Mouse (Mus musculus): ENCODE results near the gene Qrich2. TPM values are rescaled to one million over a fixed set of nuclear protein-coding genes. Genes with fewer than 3 reads are reported as not detected.

The Qrich2 gene
- total and polyA plus RNA-seq, 3 experiments: 0.29 to 0.38 (median 0.32) TPM

DNA sequence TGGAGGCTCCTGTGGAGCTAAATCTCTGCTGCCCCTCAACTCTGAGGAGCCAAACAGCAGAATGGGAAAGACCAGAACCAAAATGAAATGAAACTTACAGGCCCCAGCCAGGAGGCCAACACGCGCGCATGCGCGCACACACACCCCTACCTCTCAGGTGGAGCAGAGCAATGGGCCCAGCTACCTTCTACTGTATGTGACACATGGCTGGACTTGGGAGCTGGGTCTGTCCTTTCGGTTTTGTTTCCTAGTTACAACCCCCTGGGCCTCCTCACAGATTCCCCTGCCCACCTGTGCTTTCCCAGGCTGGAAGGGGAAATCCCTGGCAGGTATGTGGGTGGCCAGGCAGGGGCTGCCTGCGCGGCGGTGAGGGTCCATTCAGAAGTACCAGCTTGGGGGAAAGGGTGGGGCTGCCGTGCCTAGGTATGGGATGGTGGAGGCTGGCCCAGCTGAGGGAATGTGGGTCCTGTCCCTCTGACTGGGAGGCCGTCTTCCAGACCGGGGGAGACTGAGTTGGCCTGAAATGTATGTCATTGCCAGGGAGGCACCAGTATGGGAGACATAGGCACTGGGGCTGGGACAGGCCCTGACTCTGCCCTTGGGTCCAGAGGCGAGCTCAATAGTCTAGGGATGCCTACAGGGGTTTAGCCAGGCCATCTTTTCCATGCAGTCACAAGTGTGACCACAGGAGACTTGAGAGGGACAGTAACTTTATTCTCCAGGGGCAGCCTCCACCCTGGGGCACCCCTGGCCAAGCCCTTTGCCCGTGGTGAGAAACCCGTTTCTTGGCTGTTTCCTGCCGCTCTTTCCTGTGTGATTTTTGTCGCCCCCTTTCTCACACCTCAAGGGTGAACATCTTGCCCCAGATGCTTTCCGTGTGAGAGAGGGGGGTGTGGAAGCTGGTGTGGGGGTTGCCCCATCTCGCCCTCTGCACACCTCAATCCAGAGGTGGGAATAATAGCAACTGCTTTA lies 26.5 kb downstream of the Qrich2 start (continued):
- peak; percentile 95 for TF ChIP-seq POLR2AphosphoS2 (IDR thresholded peaks at IDR 0.05; ENCODE audit: low read depth, low read length)

DNA sequence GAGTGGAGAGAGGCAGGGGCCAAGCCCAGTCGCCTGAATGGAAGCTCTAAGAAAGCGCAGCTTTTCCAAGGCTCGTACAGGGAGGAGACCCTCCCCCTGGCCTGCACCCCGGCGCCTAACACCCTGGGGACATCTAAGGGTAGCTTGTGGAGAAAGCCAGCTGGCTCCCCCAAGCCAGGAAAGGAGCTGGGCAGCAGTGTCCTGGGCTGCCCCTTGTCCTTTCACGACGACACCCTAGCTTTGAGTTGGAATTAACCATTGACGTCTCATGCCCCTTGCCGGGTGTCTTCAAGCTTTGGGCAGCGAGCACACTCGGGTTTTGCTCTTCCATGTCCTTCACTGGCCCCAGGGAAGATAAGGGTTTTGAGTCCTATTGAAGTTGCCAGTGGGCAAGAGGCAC lies 28.5 kb downstream of the Qrich2 start:
- Histone ChIP-seq H3K4me1 (ENCODE audit: control insufficient read depth in 1 of 2, insufficient read depth in 2 of 2) (peaks cover 37 to 67% of the 10 kb centered on the region in 2 experiments), H3K4me2 (ENCODE audit: insufficient read depth, low read depth, poor library complexity, severe bottlenecking) (peak overlapping the region; percentile 78), H3K27ac (ENCODE audit: insufficient read depth, low read depth) (peak overlapping the region; percentile 79), H3K9ac (ENCODE audit: insufficient read depth, low read depth) (peak overlapping the region; percentile 95), H3K36me3 (replicated peaks in 1 of 2; ENCODE audit: control insufficient read depth in 1 of 2, insufficient read depth in 1 of 2, low read length in 1 of 2) (peaks cover 22 to 48% of the 10 kb centered on the region in 2 experiments), H3K79me2 (replicated peaks; ENCODE audit: control insufficient read depth, extremely low read depth, insufficient read depth, poor library complexity, severe bottlenecking) (peaks cover 37% of the 10 kb centered on the region), H3K4me3 (replicated peaks in 1 of 3; ENCODE audit: low read depth in 2 of 3, low read length in 2 of 3, poor library complexity in 1 of 3) (peak overlapping the region; percentile 67 to 83 (median 74)), H3K27me3 (replicated peaks) (no peaks in the 10 kb centered on the region), H3K9me3 (replicated peaks; ENCODE audit: low read length) (no peaks in the 10 kb centered on the region)
- in situ Hi-C loops (cut with MboI; ENCODE audit: low pct_ligation_motif_present, low pct_unique_long_range_greater_than_20kb, low sequenced_read_pairs): no loop called here
- dilution Hi-C loops (cut with MboI; ENCODE audit: extremely low pct_ligation_motif_present, extremely low pct_unique_long_range_greater_than_20kb, low sequenced_read_pairs): no loop called here
- DNase-seq (ENCODE audit: extremely low read depth): no peak
- TF ChIP-seq HCFC1 (IDR thresholded peaks at IDR 0.05; ENCODE audit: low read depth, low read length): no peak
- TF ChIP-seq ELF1 (IDR thresholded peaks at IDR 0.05; ENCODE audit: low read depth, low read length): no peak
- TF ChIP-seq RCOR1 (conservative IDR thresholded peaks at IDR 0.05; ENCODE audit: low read depth, low read length): peak; percentile 16; the same call in 1 of the 2 replicates

DNA sequence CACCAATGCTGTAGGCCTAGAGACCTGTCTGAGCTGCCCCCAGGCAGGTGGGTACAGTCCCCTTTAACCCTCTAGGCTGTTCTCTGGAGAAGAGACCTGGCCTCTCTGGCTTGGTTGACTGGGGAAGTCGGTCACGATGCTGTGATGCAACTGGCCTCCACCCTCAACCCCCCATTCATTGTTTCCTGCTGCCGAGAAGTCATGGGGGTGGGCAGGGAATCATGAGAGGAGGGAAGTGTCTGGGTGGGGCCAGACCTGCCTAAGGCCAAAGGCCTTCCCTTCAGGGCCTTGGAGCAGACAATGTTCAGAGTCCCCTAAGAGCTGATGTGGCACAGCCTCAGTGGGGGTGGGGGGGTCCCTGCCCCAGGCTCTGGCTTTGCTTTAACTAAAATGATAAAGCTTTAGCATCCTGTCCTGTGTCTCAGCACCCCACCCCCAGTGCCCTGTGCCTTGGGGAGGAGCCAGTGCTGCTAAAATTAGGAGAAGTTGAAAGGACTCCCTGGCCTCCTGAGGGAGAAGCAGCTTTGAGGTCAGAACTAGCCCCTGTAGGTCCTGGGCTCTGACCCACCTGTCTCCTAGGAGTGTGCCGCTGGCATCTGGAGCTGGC lies 29.2 kb downstream of the Qrich2 start:
- dilution Hi-C loops (cut with MboI; ENCODE audit: extremely low pct_ligation_motif_present, extremely low pct_unique_long_range_greater_than_20kb, low sequenced_read_pairs) (no loop called here), in situ Hi-C loops (cut with MboI; ENCODE audit: low pct_ligation_motif_present, low pct_unique_long_range_greater_than_20kb, low sequenced_read_pairs) (no loop called here)
- H3K79me2 ChIP-seq (replicated peaks; ENCODE audit: control insufficient read depth, extremely low read depth, insufficient read depth, poor library complexity, severe bottlenecking): peaks cover 37% of the 10 kb centered on the region
- peak overlapping the region; percentile 79 for H3K27ac ChIP-seq (ENCODE audit: insufficient read depth, low read depth)
- peak; percentile 86 for DNase-seq (ENCODE audit: extremely low read depth)
- peaks cover 22 to 46% of the 10 kb centered on the region in 2 experiments for H3K36me3 ChIP-seq (replicated peaks in 1 of 2; ENCODE audit: control insufficient read depth in 1 of 2, insufficient read depth in 1 of 2, low read length in 1 of 2)
- H3K4me1 ChIP-seq (ENCODE audit: control insufficient read depth in 1 of 2, insufficient read depth in 2 of 2): peaks cover 33 to 67% of the 10 kb centered on the region in 2 experiments
- peak overlapping the region; percentile 67 to 83 (median 74) for H3K4me3 ChIP-seq (replicated peaks in 1 of 3; ENCODE audit: low read depth in 2 of 3, low read length in 2 of 3, poor library complexity in 1 of 3)
- H3K27me3 ChIP-seq (replicated peaks): no peaks in the 10 kb centered on the region
- H3K9ac ChIP-seq (ENCODE audit: insufficient read depth, low read depth): peak overlapping the region; percentile 95
- H3K4me2 ChIP-seq (ENCODE audit: insufficient read depth, low read depth, poor library complexity, severe bottlenecking): peak overlapping the region; percentile 78
- H3K9me3 ChIP-seq (replicated peaks; ENCODE audit: low read length): no peaks in the 10 kb centered on the region
- 0 out of 2 replicates have a peak, but pooled peaks have one; percentile 3 for TF ChIP-seq ZNF384 (IDR thresholded peaks at IDR 0.05; ENCODE audit: low read depth, low read length)
- TF ChIP-seq POLR2AphosphoS2 (IDR thresholded peaks at IDR 0.05; ENCODE audit: low read depth, low read length): no peak
- peak; percentile 63 for TF ChIP-seq POLR2A (IDR thresholded peaks at IDR 0.05; ENCODE audit: low read depth, low read length)
- peak; percentile 46 for TF ChIP-seq HCFC1 (IDR thresholded peaks at IDR 0.05; ENCODE audit: low read depth, low read length)
- TF ChIP-seq MYC (IDR thresholded peaks at IDR 0.05; ENCODE audit: low read depth, low read length): peak; percentile 12; the same call in 1 of the 2 replicates
- TF ChIP-seq ZC3H11A (IDR thresholded peaks at IDR 0.05; ENCODE audit: low read depth, low read length): no peak
- TF ChIP-seq CTCF (conservative IDR thresholded peaks at IDR 0.05 in 1 of 2, IDR thresholded peaks at IDR 0.05 in 1 of 2; ENCODE audit: low read depth in 2 of 2, low read length in 2 of 2): no peak
- TF ChIP-seq MAX (IDR thresholded peaks at IDR 0.05; ENCODE audit: low read length): peak; percentile 72; the same call in 1 of the 2 replicates
- TF ChIP-seq SMC3 (IDR thresholded peaks at IDR 0.05; ENCODE audit: low read depth, low read length): peak; percentile 5; the same call in 1 of the 2 replicates
- no peak for TF ChIP-seq JUN (IDR thresholded peaks at IDR 0.05; ENCODE audit: insufficient read depth, low read depth, low read length)
- peak; percentile 94 for TF ChIP-seq MAZ (IDR thresholded peaks at IDR 0.05; ENCODE audit: low read depth, low read length)
- no peak for TF ChIP-seq NRF1 (IDR thresholded peaks at IDR 0.05; ENCODE audit: low read depth, low read length)
- peak; percentile 89 for TF ChIP-seq ETS1 (conservative IDR thresholded peaks at IDR 0.05; ENCODE audit: low read depth, low read length)
- no peak for TF ChIP-seq GABPA (IDR thresholded peaks at IDR 0.05; ENCODE audit: insufficient replicate concordance, low read depth, low read length)
- peak; percentile 75 for TF ChIP-seq TBP (conservative IDR thresholded peaks at IDR 0.05; ENCODE audit: low read depth, low read length)
- peak; percentile 85 for TF ChIP-seq ZMIZ1 (IDR thresholded peaks at IDR 0.05; ENCODE audit: low read depth, low read length)
- 0 out of 2 replicates have a peak, but pooled peaks have one; percentile 23 for TF ChIP-seq CHD1 (IDR thresholded peaks at IDR 0.05; ENCODE audit: low read depth, low read length)
- TF ChIP-seq ELF1 (IDR thresholded peaks at IDR 0.05; ENCODE audit: low read depth, low read length): peak; percentile 55; the same call in 1 of the 2 replicates
- TF ChIP-seq TCF12 (IDR thresholded peaks at IDR 0.05; ENCODE audit: low read depth, low read length): peak; percentile 54; the same call in 1 of the 2 replicates
- TF ChIP-seq NELFE (IDR thresholded peaks at IDR 0.05; ENCODE audit: low read depth, low read length): peak; percentile 37; the same call in 1 of the 2 replicates
- TF ChIP-seq MEF2A (IDR thresholded peaks at IDR 0.05; ENCODE audit: borderline replicate concordance, low read depth, low read length): peak; percentile 83
- peak; percentile 79 for TF ChIP-seq BHLHE40 (IDR thresholded peaks at IDR 0.05; ENCODE audit: low read depth, low read length)
- TF ChIP-seq CHD2 (IDR thresholded peaks at IDR 0.05; ENCODE audit: low read length): peak; percentile 77
- TF ChIP-seq MXI1 (IDR thresholded peaks at IDR 0.05; ENCODE audit: low read depth, low read length): peak; percentile 65; the same call in 1 of the 2 replicates
- TF ChIP-seq RCOR1 (conservative IDR thresholded peaks at IDR 0.05; ENCODE audit: low read depth, low read length): no peak
- peak; percentile 69 for TF ChIP-seq SIN3A (IDR thresholded peaks at IDR 0.05; ENCODE audit: low read length)

Data from CH12.LX (cell line).